In genomic region chr11:113658763-113659162, GRCm38 (mm10) we compare ENCODE assay signal across 23 mouse cellular contexts. TPM values are rescaled to one million over a fixed set of nuclear protein-coding genes. Genes with fewer than 3 reads are reported as not detected.
DNase-seq lines count a peak whose midpoint lies in the region; ATAC-seq lines count a peak whose summit lies in the region.
"Had no signal": no experiment of that assay in that cellular context is flagged by ENCODE, and none has a peak within 500 bp of the region (broad histone marks: within the 10 kb centered on the region; RNA-seq: fewer than 3 reads in every experiment).

No protein-coding gene starts in this region.

- no peak overlapping the region for H3K4me3 ChIP-seq in kidney, embryonic 16.5 days (ENCODE audit: low read length)
- H3K4me3 ChIP-seq: embryonic facial prominence, embryonic 15.5 days; erythroblast, embryonic 14.5 days; forebrain, embryonic 12.5 days; heart, embryonic 13.5 days; hindbrain, embryonic 13.5 days had no signal

- no peaks in the 10 kb centered on the region for H3K27me3 ChIP-seq in kidney, embryonic 16.5 days (ENCODE audit: insufficient read depth, low read length)
- H3K27me3 ChIP-seq: embryonic facial prominence, embryonic 15.5 days; forebrain, embryonic 12.5 days; heart, embryonic 13.5 days; hindbrain, embryonic 13.5 days; Patski had no signal

- no peak overlapping the region for H3K9ac ChIP-seq in kidney, embryonic 16.5 days (replicated peaks; ENCODE audit: low read length)
- H3K9ac ChIP-seq: embryonic facial prominence, embryonic 15.5 days; forebrain, embryonic 12.5 days; forebrain, postnatal 0 days; heart, embryonic 13.5 days; hindbrain, embryonic 13.5 days had no signal

- no peak for DNase-seq in kidney, postnatal 4 days
- DNase-seq in cerebellum, postnatal 25 days, result no peak
- DNase-seq in heart, adult 18-20 months, result no peak
- DNase-seq: adrenal gland, adult 2 months; adrenal gland, postnatal 36 days; cerebellum, adult 2 months; cerebellum, postnatal 10 days; embryo, embryonic 11 days; forebrain, postnatal 0 days; gastrocnemius, postnatal 14 days; heart, postnatal 4 days had no signal

- 0 out of 2 replicates have a peak, but pooled peaks have one; percentile 10 for ATAC-seq in kidney, embryonic 16.5 days (ENCODE audit: low FRiP score, low TSS enrichment)
- ATAC-seq in CD4-positive, CD25-positive, alpha-beta regulatory T cell, adult 4 months, result peak; percentile 76
- ATAC-seq in activated CD4-positive, CD25-positive, alpha-beta regulatory T cell, adult 4 months, result peak; percentile 67
- ATAC-seq: forebrain, postnatal 0 days; intestine, postnatal 0 days; Patski had no signal

- peaks cover 14% of the 10 kb centered on the region for H3K4me1 ChIP-seq in kidney, embryonic 16.5 days (ENCODE audit: insufficient read depth, low read length)
- H3K4me1 ChIP-seq: forebrain, embryonic 12.5 days; heart, embryonic 13.5 days had no signal

- WGBS in kidney, embryonic 16.5 days, result 61% methylated on average over 4 of the region's 4 CpGs

- no peak overlapping the region for H3K27ac ChIP-seq in kidney, embryonic 16.5 days (ENCODE audit: low read length)
- H3K27ac ChIP-seq: embryonic facial prominence, embryonic 15.5 days; forebrain, embryonic 12.5 days; heart, embryonic 13.5 days; hindbrain, embryonic 13.5 days had no signal

- peaks cover 90% of the 10 kb centered on the region for H3K36me3 ChIP-seq in kidney, embryonic 16.5 days (ENCODE audit: insufficient read depth, low read length)

- no peak overlapping the region for H3K4me2 ChIP-seq in kidney, embryonic 16.5 days (replicated peaks; ENCODE audit: low read depth, low read length)
- H3K4me2 ChIP-seq: embryonic facial prominence, embryonic 15.5 days; forebrain, embryonic 12.5 days; heart, embryonic 13.5 days; hindbrain, embryonic 13.5 days had no signal

- H3K9me3 ChIP-seq in kidney, embryonic 16.5 days (ENCODE audit: low read length), result no peaks in the 10 kb centered on the region
- H3K9me3 ChIP-seq: embryonic facial prominence, embryonic 15.5 days; forebrain, embryonic 12.5 days; heart, embryonic 13.5 days; hindbrain, embryonic 13.5 days had no signal

RNA-seq across cellular contexts. Expression of gene Slc39a11, which starts 8.9 kb away (rescaled TPM):
- polyA plus RNA-seq in kidney, embryonic 16.5 days (2015; fragmentation: Nextera tagmentation; extraction: Ambion mirVana), result 23.5 and 25.4 TPM in 2 replicates
- polyA plus RNA-seq in CD4-positive, CD25-positive, alpha-beta regulatory T cell, adult 4 months (2017; shearing (Covaris generic)), result 10 to 100 TPM; 12.0 to 17.9 TPM
- polyA plus RNA-seq in activated CD4-positive, CD25-positive, alpha-beta regulatory T cell, adult 4 months (2017; shearing (Covaris generic)), result 10 to 100 TPM; 12.5 to 17.1 TPM
- total RNA-seq in heart, adult 18-20 months (2021), result 1 to 10 TPM; 3.3 to 4.8 TPM

RNA-seq across cellular contexts. Expression of gene Cog1, which starts 9.8 kb away (rescaled TPM):
- polyA plus RNA-seq in kidney, embryonic 16.5 days (2015; fragmentation: Nextera tagmentation; extraction: Ambion mirVana), result 25.1 and 28.2 TPM in 2 replicates
- polyA plus RNA-seq in CD4-positive, CD25-positive, alpha-beta regulatory T cell, adult 4 months (2017; shearing (Covaris generic)), result 10 to 100 TPM; 15.4 to 19.3 TPM
- polyA plus RNA-seq in activated CD4-positive, CD25-positive, alpha-beta regulatory T cell, adult 4 months (2017; shearing (Covaris generic)), result 10 to 100 TPM; 17.6 to 17.9 TPM
- total RNA-seq in heart, adult 18-20 months (2021), result 10 to 100 TPM; 17.3 to 19.8 TPM

RNA-seq across cellular contexts. Expression of gene Fam104a, which starts 25.2 kb away (rescaled TPM):
- 43.8 and 45.7 TPM in 2 replicates for polyA plus RNA-seq in kidney, embryonic 16.5 days (2015; fragmentation: Nextera tagmentation; extraction: Ambion mirVana)
- 10 to 100 TPM; 13.9 to 15.0 TPM for polyA plus RNA-seq in CD4-positive, CD25-positive, alpha-beta regulatory T cell, adult 4 months (2017; shearing (Covaris generic))
- polyA plus RNA-seq in activated CD4-positive, CD25-positive, alpha-beta regulatory T cell, adult 4 months (2017; shearing (Covaris generic)), result 10 to 100 TPM; 16.4 to 18.6 TPM
- total RNA-seq in heart, adult 18-20 months (2021), result 10 to 100 TPM; 16.0 to 16.7 TPM

RNA-seq across cellular contexts. Expression of gene D11Wsu47e, which starts 25.4 kb away (rescaled TPM):
- polyA plus RNA-seq in kidney, embryonic 16.5 days (2015; fragmentation: Nextera tagmentation; extraction: Ambion mirVana), result 23.7 and 27.6 TPM in 2 replicates
- polyA plus RNA-seq in CD4-positive, CD25-positive, alpha-beta regulatory T cell, adult 4 months (2017; shearing (Covaris generic)), result 10 to 100 TPM in 1 of 2 experiments, 1 to 10 TPM in 1; 8.0 to 11.3 TPM
- polyA plus RNA-seq in activated CD4-positive, CD25-positive, alpha-beta regulatory T cell, adult 4 months (2017; shearing (Covaris generic)), result 1 to 10 TPM; 6.8 to 8.6 TPM
- 1 to 10 TPM; 7.0 to 7.8 TPM for total RNA-seq in heart, adult 18-20 months (2021)

RNA-seq across cellular contexts. Expression of gene Sstr2, which starts 39.6 kb away (rescaled TPM):
- polyA plus RNA-seq in kidney, embryonic 16.5 days (2015; fragmentation: Nextera tagmentation; extraction: Ambion mirVana), result 0.36 and 0.47 TPM in 2 replicates
- under 1 TPM in 1 of 2 experiments, not detected in 1; 0.35 TPM for polyA plus RNA-seq in CD4-positive, CD25-positive, alpha-beta regulatory T cell, adult 4 months (2017; shearing (Covaris generic))
- not detected for polyA plus RNA-seq in activated CD4-positive, CD25-positive, alpha-beta regulatory T cell, adult 4 months (2017; shearing (Covaris generic))
- total RNA-seq in heart, adult 18-20 months (2021), result not detected
- total RNA-seq: gastrocnemius, adult 18-20 months; gastrocnemius, postnatal 14 days; heart, postnatal 4 days had no signal
- polyA plus RNA-seq: erythroblast, embryonic 14.5 days; heart, postnatal 0 days had no signal

Comparison
In these comparisons a context has a peak if more than half of its experiments do, and no peak if none do; other contexts are left out.
1. ATAC-seq: peak in every context shown above with its lines; median percentile 76 in CD4-positive, CD25-positive, alpha-beta regulatory T cell, adult 4 months; 67 in activated CD4-positive, CD25-positive, alpha-beta regulatory T cell, adult 4 months; 10 in kidney, embryonic 16.5 days.